In the genomic region with DNA sequence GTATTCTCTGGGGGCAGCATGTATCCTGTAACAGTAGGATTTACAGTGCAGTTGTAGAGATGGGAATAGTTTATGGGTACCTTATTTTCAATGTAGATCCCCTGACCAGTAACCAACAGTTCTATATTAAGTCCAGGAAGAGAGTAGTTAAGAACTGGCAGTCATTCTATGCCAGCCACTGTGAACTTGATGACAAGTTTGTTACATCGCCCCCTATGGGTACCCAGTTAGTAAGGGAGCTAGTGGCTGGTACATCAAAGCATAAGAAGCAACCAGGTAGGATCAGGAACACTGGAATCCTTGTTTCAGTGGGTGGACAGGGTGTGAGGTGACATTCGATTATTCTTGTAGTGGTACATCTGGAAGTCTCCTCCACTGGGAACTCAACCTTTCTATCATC, we compare ENCODE assay signal across 40 mouse cellular contexts. TPM values are rescaled to one million over a fixed set of nuclear protein-coding genes. Genes with fewer than 3 reads are reported as not detected.
"Had no signal": no experiment of that assay in that cellular context is flagged by ENCODE, and none has a peak within 500 bp of the region (broad histone marks: within the 10 kb centered on the region; RNA-seq: fewer than 3 reads in every experiment).

No protein-coding gene starts in this region.

- H3K9ac ChIP-seq: heart, embryonic 12.5 days; hindbrain, embryonic 14.5 days; intestine, embryonic 15.5 days; limb, embryonic 13.5 days; limb, embryonic 15.5 days; liver, embryonic 12.5 days; liver, embryonic 14.5 days had no signal

- H3K4me3 ChIP-seq: gastrocnemius, adult 2 months; heart, adult 2 months; heart, embryonic 10.5 days; heart, embryonic 12.5 days; hindbrain, embryonic 10.5 days; intestine, embryonic 15.5 days; layer of hippocampus, adult 2 months; left cerebral cortex, adult 2 months; limb, embryonic 13.5 days; limb, embryonic 15.5 days; liver, embryonic 12.5 days had no signal

- H3K4me1 ChIP-seq: heart, embryonic 10.5 days; heart, embryonic 12.5 days; hindbrain, embryonic 10.5 days; intestine, embryonic 15.5 days; limb, embryonic 13.5 days; limb, embryonic 15.5 days; liver, embryonic 12.5 days had no signal

- ATAC-seq: hindbrain, embryonic 16.5 days; inflammation-experienced regulatory T-cells, adult 6 months; intestine, embryonic 15.5 days; intestine, postnatal 0 days; liver, embryonic 12.5 days had no signal

- H3K9me3 ChIP-seq: heart, embryonic 10.5 days; heart, embryonic 12.5 days; hindbrain, embryonic 10.5 days; intestine, embryonic 15.5 days; limb, embryonic 13.5 days; limb, embryonic 15.5 days; liver, embryonic 12.5 days had no signal

- H3K27ac ChIP-seq: gastrocnemius, adult 2 months; heart, adult 2 months; heart, embryonic 10.5 days; hindbrain, embryonic 10.5 days; hindbrain, embryonic 14.5 days; intestine, embryonic 15.5 days; layer of hippocampus, adult 2 months; left cerebral cortex, adult 2 months; limb, embryonic 13.5 days; limb, embryonic 15.5 days; liver, embryonic 12.5 days; liver, embryonic 14.5 days had no signal

- H3K27me3 ChIP-seq: heart, embryonic 12.5 days; intestine, embryonic 15.5 days; limb, embryonic 13.5 days; limb, embryonic 15.5 days; liver, embryonic 12.5 days had no signal

- DNase-seq: gastrocnemius, adult 2 months; gastrocnemius, postnatal 10 days; gastrocnemius, postnatal 25 days; heart, adult 2 months; heart, postnatal 10 days; heart, postnatal 4 days; kidney, adult 18-20 months; kidney, adult 8-10 months; kidney, postnatal 10 days; kidney, postnatal 25 days; kidney, postnatal 4 days; left cerebral cortex, postnatal 4 days had no signal

- H3K36me3 ChIP-seq: heart, embryonic 10.5 days; heart, embryonic 12.5 days; hindbrain, embryonic 10.5 days; intestine, embryonic 15.5 days; limb, embryonic 13.5 days; limb, embryonic 15.5 days; liver, embryonic 12.5 days had no signal

- H3K4me2 ChIP-seq: heart, embryonic 12.5 days; hindbrain, embryonic 14.5 days; intestine, embryonic 15.5 days; limb, embryonic 13.5 days; limb, embryonic 15.5 days; liver, embryonic 12.5 days had no signal

RNA-seq across cellular contexts. Expression of gene Pramel7, which starts 14.6 kb away (rescaled TPM):
- total RNA-seq: gastrocnemius, adult 2 months; gastrocnemius, postnatal 10 days; gastrocnemius, postnatal 25 days; gastrocnemius, postnatal 4 days; granulocyte monocyte progenitor cell, adult 5-6 weeks; heart, adult 2 months; heart, postnatal 10 days; heart, postnatal 25 days; heart, postnatal 4 days; layer of hippocampus, adult 2 months; layer of hippocampus, postnatal 10 days; layer of hippocampus, postnatal 25 days; left cerebral cortex, adult 2 months; left cerebral cortex, postnatal 10 days; left cerebral cortex, postnatal 25 days; left cerebral cortex, postnatal 4 days; liver, adult 2 months had no signal
- polyA plus RNA-seq: heart, adult 2 months; heart, embryonic 10.5 days; heart, embryonic 12.5 days; heart, embryonic 14.5 days; heart, embryonic 16.5 days; hindbrain, embryonic 10.5 days; hindbrain, embryonic 14.5 days; hindbrain, embryonic 16.5 days; inflammation-experienced regulatory T-cells, adult 6 months; intestine, embryonic 15.5 days; intestine, postnatal 0 days; kidney, embryonic 14.5 days; kidney, embryonic 16.5 days; limb, embryonic 11.5 days; limb, embryonic 13.5 days; limb, embryonic 15.5 days; liver, adult 2 months; liver, embryonic 12.5 days; liver, embryonic 14.5 days; liver, embryonic 16.5 days had no signal

RNA-seq across cellular contexts. Expression of gene Pramel6, which starts 24.1 kb away (rescaled TPM):
- total RNA-seq: gastrocnemius, adult 2 months; gastrocnemius, postnatal 10 days; gastrocnemius, postnatal 25 days; gastrocnemius, postnatal 4 days; granulocyte monocyte progenitor cell, adult 5-6 weeks; heart, adult 2 months; heart, postnatal 10 days; heart, postnatal 25 days; heart, postnatal 4 days; layer of hippocampus, adult 2 months; layer of hippocampus, postnatal 10 days; layer of hippocampus, postnatal 25 days; left cerebral cortex, adult 2 months; left cerebral cortex, postnatal 10 days; left cerebral cortex, postnatal 25 days; left cerebral cortex, postnatal 4 days; liver, adult 2 months had no signal
- polyA plus RNA-seq: heart, adult 2 months; heart, embryonic 10.5 days; heart, embryonic 12.5 days; heart, embryonic 14.5 days; heart, embryonic 16.5 days; hindbrain, embryonic 10.5 days; hindbrain, embryonic 14.5 days; hindbrain, embryonic 16.5 days; inflammation-experienced regulatory T-cells, adult 6 months; intestine, embryonic 15.5 days; intestine, postnatal 0 days; kidney, embryonic 14.5 days; kidney, embryonic 16.5 days; limb, embryonic 11.5 days; limb, embryonic 13.5 days; limb, embryonic 15.5 days; liver, adult 2 months; liver, embryonic 12.5 days; liver, embryonic 14.5 days; liver, embryonic 16.5 days had no signal

RNA-seq across cellular contexts. Expression of gene Olfr1126, which starts 28.5 kb away (rescaled TPM):
- total RNA-seq: gastrocnemius, adult 2 months; gastrocnemius, postnatal 10 days; gastrocnemius, postnatal 25 days; gastrocnemius, postnatal 4 days; granulocyte monocyte progenitor cell, adult 5-6 weeks; heart, adult 2 months; heart, postnatal 10 days; heart, postnatal 25 days; heart, postnatal 4 days; layer of hippocampus, adult 2 months; layer of hippocampus, postnatal 10 days; layer of hippocampus, postnatal 25 days; left cerebral cortex, adult 2 months; left cerebral cortex, postnatal 10 days; left cerebral cortex, postnatal 25 days; left cerebral cortex, postnatal 4 days; liver, adult 2 months had no signal
- polyA plus RNA-seq: heart, adult 2 months; heart, embryonic 10.5 days; heart, embryonic 12.5 days; heart, embryonic 14.5 days; heart, embryonic 16.5 days; hindbrain, embryonic 10.5 days; hindbrain, embryonic 14.5 days; hindbrain, embryonic 16.5 days; inflammation-experienced regulatory T-cells, adult 6 months; intestine, embryonic 15.5 days; intestine, postnatal 0 days; kidney, embryonic 14.5 days; kidney, embryonic 16.5 days; limb, embryonic 11.5 days; limb, embryonic 13.5 days; limb, embryonic 15.5 days; liver, adult 2 months; liver, embryonic 12.5 days; liver, embryonic 14.5 days; liver, embryonic 16.5 days had no signal

RNA-seq across cellular contexts. Expression of gene Olfr153, which starts 49.3 kb away (rescaled TPM):
- total RNA-seq: gastrocnemius, adult 2 months; gastrocnemius, postnatal 10 days; gastrocnemius, postnatal 25 days; gastrocnemius, postnatal 4 days; granulocyte monocyte progenitor cell, adult 5-6 weeks; heart, adult 2 months; heart, postnatal 10 days; heart, postnatal 25 days; heart, postnatal 4 days; layer of hippocampus, postnatal 10 days; layer of hippocampus, postnatal 25 days; left cerebral cortex, postnatal 10 days; left cerebral cortex, postnatal 25 days; left cerebral cortex, postnatal 4 days; liver, adult 2 months had no signal
- polyA plus RNA-seq: heart, embryonic 10.5 days; heart, embryonic 12.5 days; heart, embryonic 14.5 days; heart, embryonic 16.5 days; hindbrain, embryonic 10.5 days; hindbrain, embryonic 14.5 days; hindbrain, embryonic 16.5 days; inflammation-experienced regulatory T-cells, adult 6 months; intestine, embryonic 15.5 days; intestine, postnatal 0 days; kidney, embryonic 14.5 days; kidney, embryonic 16.5 days; limb, embryonic 11.5 days; limb, embryonic 13.5 days; limb, embryonic 15.5 days; liver, adult 2 months; liver, embryonic 12.5 days; liver, embryonic 14.5 days; liver, embryonic 16.5 days had no signal

RNA-seq across cellular contexts. Expression of gene Olfr1124, which starts 52.2 kb away (rescaled TPM):
- total RNA-seq: gastrocnemius, adult 2 months; gastrocnemius, postnatal 10 days; gastrocnemius, postnatal 25 days; gastrocnemius, postnatal 4 days; granulocyte monocyte progenitor cell, adult 5-6 weeks; heart, adult 2 months; heart, postnatal 10 days; heart, postnatal 25 days; heart, postnatal 4 days; layer of hippocampus, adult 2 months; layer of hippocampus, postnatal 10 days; layer of hippocampus, postnatal 25 days; left cerebral cortex, adult 2 months; left cerebral cortex, postnatal 10 days; left cerebral cortex, postnatal 25 days; left cerebral cortex, postnatal 4 days; liver, adult 2 months had no signal
- polyA plus RNA-seq: heart, adult 2 months; heart, embryonic 12.5 days; heart, embryonic 14.5 days; heart, embryonic 16.5 days; hindbrain, embryonic 14.5 days; hindbrain, embryonic 16.5 days; intestine, embryonic 15.5 days; intestine, postnatal 0 days; kidney, embryonic 14.5 days; limb, embryonic 11.5 days; limb, embryonic 15.5 days; liver, adult 2 months; liver, embryonic 14.5 days; liver, embryonic 16.5 days had no signal
